8 mouse cellular contexts compared by ENCODE assay signal in the genomic region with DNA sequence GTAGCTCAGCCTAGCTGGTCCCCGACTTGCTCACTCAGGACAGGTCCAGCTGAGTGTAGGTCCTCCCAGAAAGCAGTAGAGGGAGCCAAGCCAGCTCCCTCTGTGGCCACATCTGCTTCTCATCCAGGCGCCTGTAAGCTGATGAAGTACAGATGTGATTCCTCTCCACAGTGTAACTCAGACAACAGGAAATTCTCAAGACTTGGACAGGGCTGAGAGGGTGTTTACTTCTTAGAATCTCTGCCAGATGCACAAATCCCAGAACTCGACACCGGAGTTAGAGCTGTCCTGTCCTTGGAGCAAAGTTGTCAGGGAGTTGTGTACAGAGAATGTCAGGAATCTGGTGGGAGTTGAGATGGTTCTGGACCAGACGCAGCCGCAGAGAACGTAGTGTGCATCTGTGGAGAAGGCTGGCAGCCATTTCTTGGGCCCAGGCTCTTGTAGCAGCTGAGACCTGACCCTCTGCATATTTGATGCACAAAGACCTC. TPM values are rescaled to one million over a fixed set of nuclear protein-coding genes. Genes with fewer than 3 reads are reported as not detected.
DNase-seq lines count a peak whose midpoint lies in the region; ATAC-seq lines count a peak whose summit lies in the region.
"Had no signal": no experiment of that assay in that cellular context is flagged by ENCODE, and none has a peak within 500 bp of the region (broad histone marks: within the 10 kb centered on the region; RNA-seq: fewer than 3 reads in every experiment).

Tmem204 (minus strand) TSS at position 148 of the 488 bp plus-strand sequence.

- H3K27ac ChIP-seq in embryonic facial prominence, embryonic 13.5 days, result peak within 1 kb of the TSS; percentile 98
- H3K27ac ChIP-seq in heart, embryonic 11.5 days (ENCODE audit: low read depth, low read length), result peak within 1 kb of the TSS; percentile 88
- peak within 1 kb of the TSS; percentile 95 for H3K27ac ChIP-seq in kidney, embryonic 15.5 days
- H3K27ac ChIP-seq: macrophage had no signal

- H3K9ac ChIP-seq in embryonic facial prominence, embryonic 13.5 days, result peak within 1 kb of the TSS; percentile 8; the same call in 1 of the 2 replicates
- no peak within 1 kb of the TSS for H3K9ac ChIP-seq in heart, embryonic 11.5 days (ENCODE audit: low read depth, low read length)
- no peak within 1 kb of the TSS for H3K9ac ChIP-seq in kidney, embryonic 15.5 days

- peak; percentile 58 for DNase-seq in adrenal gland, postnatal 14 days
- peak; percentile 74 for DNase-seq in lung, postnatal 14 days
- peak; percentile 65 for DNase-seq in testis, postnatal 14 days (ENCODE audit: low spot score)
- DNase-seq in right cerebral cortex, postnatal 4 days, result no peak

- H3K4me3 ChIP-seq in embryonic facial prominence, embryonic 13.5 days, result no peak within 1 kb of the TSS
- no peak within 1 kb of the TSS for H3K4me3 ChIP-seq in heart, embryonic 11.5 days (ENCODE audit: low read depth, low read length)
- 0 out of 2 replicates have a peak within 1 kb of the TSS, but pooled peaks have one; percentile 4 for H3K4me3 ChIP-seq in kidney, embryonic 15.5 days (replicated peaks)

- no peaks in the 10 kb centered on the region for H3K9me3 ChIP-seq in embryonic facial prominence, embryonic 13.5 days
- no peaks in the 10 kb centered on the region for H3K9me3 ChIP-seq in heart, embryonic 11.5 days (replicated peaks; ENCODE audit: control insufficient read depth, low read length)
- no peaks in the 10 kb centered on the region for H3K9me3 ChIP-seq in kidney, embryonic 15.5 days (replicated peaks)

- 15% methylated on average over 7 of the region's 7 CpGs for WGBS in embryonic facial prominence, embryonic 13.5 days
- WGBS in heart, embryonic 11.5 days (ENCODE audit: insufficient replicate concordance), result 14% methylated on average over 7 of the region's 7 CpGs
- WGBS in kidney, embryonic 15.5 days, result 18% methylated on average over 7 of the region's 7 CpGs

- H3K36me3 ChIP-seq in embryonic facial prominence, embryonic 13.5 days, result peaks cover 11% of the 10 kb centered on the region
- no peaks in the 10 kb centered on the region for H3K36me3 ChIP-seq in heart, embryonic 11.5 days (ENCODE audit: control insufficient read depth, insufficient read depth, low read length)
- peaks cover 7% of the 10 kb centered on the region for H3K36me3 ChIP-seq in kidney, embryonic 15.5 days

- ATAC-seq in embryonic facial prominence, embryonic 13.5 days (ENCODE audit: insufficient number of reproducible peaks, insufficient read depth, low FRiP score, low TSS enrichment, low read depth), result peak; percentile 74
- peak; percentile 76 for ATAC-seq in heart, embryonic 11.5 days (replicated peaks; ENCODE audit: insufficient number of reproducible peaks, low FRiP score, low TSS enrichment)
- peak; percentile 85 for ATAC-seq in kidney, embryonic 15.5 days (replicated peaks; ENCODE audit: low FRiP score)

- H3K4me2 ChIP-seq in embryonic facial prominence, embryonic 13.5 days, result peak within 1 kb of the TSS; percentile 25
- H3K4me2 ChIP-seq in heart, embryonic 11.5 days, result no peak within 1 kb of the TSS
- peak within 1 kb of the TSS; percentile 26; the same call in 1 of the 2 replicates for H3K4me2 ChIP-seq in kidney, embryonic 15.5 days

- H3K27me3 ChIP-seq in embryonic facial prominence, embryonic 13.5 days, result no peaks in the 10 kb centered on the region
- H3K27me3 ChIP-seq in heart, embryonic 11.5 days (ENCODE audit: control insufficient read depth, insufficient read depth, low read length), result no peaks in the 10 kb centered on the region
- H3K27me3 ChIP-seq in kidney, embryonic 15.5 days, result no peaks in the 10 kb centered on the region

- H3K4me1 ChIP-seq in embryonic facial prominence, embryonic 13.5 days, result peaks cover 70% of the 10 kb centered on the region
- H3K4me1 ChIP-seq in heart, embryonic 11.5 days (ENCODE audit: control insufficient read depth, insufficient read depth, low read length), result peaks cover 27% of the 10 kb centered on the region
- H3K4me1 ChIP-seq in kidney, embryonic 15.5 days, result peaks cover 58% of the 10 kb centered on the region

RNA-seq across cellular contexts. Expression of gene Tmem204, which starts in this region (rescaled TPM):
- total RNA-seq in adrenal gland, postnatal 14 days (2021), result 30.1 and 30.2 TPM in 2 replicates
- polyA plus RNA-seq in embryonic facial prominence, embryonic 13.5 days (2015; fragmentation: Nextera tagmentation; extraction: Ambion mirVana), result 15.2 and 18.4 TPM in 2 replicates
- 14.4 and 18.5 TPM in 2 replicates for polyA plus RNA-seq in heart, embryonic 11.5 days (2014; fragmentation: Nextera tagmentation; extraction: Ambion mirVana)
- 29.6 and 31.6 TPM in 2 replicates for polyA plus RNA-seq in kidney, embryonic 15.5 days (2015; fragmentation: Nextera tagmentation; extraction: Ambion mirVana)
- polyA plus RNA-seq: macrophage had no signal
